Mouse (Mus musculus) megakaryocyte-erythroid progenitor cell, adult 5-6 weeks (primary cell): ENCODE measurements around the gene Tnfrsf4. TPM values are rescaled to one million over a fixed set of nuclear protein-coding genes. Genes with fewer than 3 reads are reported as not detected.

ENCODE experiments used
- ATAC-seq: replicated peaks from 2 replicates; pipeline ENCODE4 v1.8.0; 2016; ENCODE audit warnings: mild to moderate bottlenecking, inconsistent platforms; ENCODE audit not compliant: severe bottlenecking, poor library complexity, low FRiP score, low TSS enrichment
- total RNA-seq, 2 experiments: library from RNA; stranded (forward) in 1 of 2; stranded (reverse) in 1 of 2; fragments of 200-1000, 215-1000 nt in 1 of 2; fragments of >200 nt in 1 of 2; fragmentation: Nextera tagmentation in 1 of 2; gene quantifications; 2 replicates each; pipeline ENCODE4 v1.2.3; 2014 to 2017

The Tnfrsf4 gene
- total RNA-seq, 2 experiments from 2014 or later, result 1.8 to 6.9 TPM

DNA sequence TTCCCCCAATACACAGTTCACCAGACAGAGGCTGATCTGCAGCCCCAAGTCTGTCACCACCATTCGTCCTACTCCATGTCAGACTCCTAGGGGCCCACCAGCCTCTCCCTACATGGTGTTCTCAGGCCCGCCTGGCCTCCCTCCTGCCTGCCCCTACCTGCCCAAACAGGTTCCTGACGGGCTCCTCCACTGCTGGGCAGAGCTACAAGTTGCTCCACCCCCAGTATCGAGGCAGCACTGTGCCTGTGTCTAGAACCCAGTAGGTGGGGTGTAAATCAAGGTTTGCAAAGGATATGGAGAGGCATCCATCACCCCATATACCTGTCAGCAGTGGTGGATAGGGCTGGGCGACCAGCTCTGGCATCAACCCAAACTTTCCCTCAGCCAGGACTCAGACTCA lies 45.6 kb downstream of the Tnfrsf4 start, which contains the start of gene Ttll10:
Ttll10 (minus strand) TSS at position 154 of the 400 bp plus-strand sequence.
- ATAC-seq, result 0 out of 2 replicates have a peak, but pooled peaks have one; percentile 19

DNA sequence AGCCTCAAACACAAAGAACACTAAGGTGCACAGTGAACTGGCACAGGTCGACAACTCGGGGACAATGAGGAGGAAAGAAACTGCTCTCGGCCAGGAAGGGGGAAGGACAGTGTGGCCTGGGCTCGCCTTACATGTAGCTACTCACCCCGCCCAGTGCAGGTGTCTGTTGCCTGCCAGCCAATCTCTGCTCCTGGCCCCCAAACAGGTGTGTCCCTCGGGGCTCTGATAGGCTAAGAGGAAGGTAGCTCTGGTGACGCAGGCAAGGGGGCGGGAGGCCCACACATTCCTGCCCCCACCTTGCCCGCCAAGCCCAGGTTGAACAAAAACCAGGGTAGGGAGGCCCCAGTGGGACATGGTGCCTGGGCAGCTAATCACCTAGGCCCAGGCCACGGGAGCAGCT lies 46.1 kb downstream of the Tnfrsf4 start:
- no peak for ATAC-seq

DNA sequence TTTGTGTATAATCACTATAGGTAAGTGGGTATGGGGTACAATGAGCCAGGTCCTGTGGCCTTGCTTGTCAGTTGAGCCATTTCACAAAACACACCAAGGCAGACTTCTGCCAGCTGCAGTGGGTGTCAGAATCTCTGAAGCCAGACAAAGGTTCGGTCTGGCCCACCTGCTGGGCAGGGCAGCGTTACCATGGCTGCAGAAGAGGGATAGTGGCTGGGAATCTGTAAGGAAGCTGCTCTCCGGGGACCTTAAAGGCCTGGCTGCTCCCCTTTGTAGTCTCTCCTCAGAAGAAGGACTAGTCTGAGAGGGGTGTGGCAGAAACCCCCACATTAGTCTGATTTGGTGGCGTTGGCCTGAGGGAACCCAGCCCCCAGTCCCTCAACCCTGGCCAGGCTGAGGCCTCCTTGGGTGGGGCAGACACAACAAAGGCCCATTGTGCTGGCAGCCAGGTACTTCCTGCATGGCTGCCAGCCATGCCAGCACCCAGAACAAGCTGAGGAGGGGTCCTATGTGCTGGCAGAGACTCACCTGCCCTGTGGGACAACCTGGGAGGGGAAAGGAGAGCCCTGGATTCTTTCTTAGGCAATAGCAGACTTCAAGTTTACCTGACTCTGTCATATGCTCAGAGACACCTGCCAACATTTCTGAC lies 50.3 kb downstream of the Tnfrsf4 start:
- no peak for ATAC-seq

DNA sequence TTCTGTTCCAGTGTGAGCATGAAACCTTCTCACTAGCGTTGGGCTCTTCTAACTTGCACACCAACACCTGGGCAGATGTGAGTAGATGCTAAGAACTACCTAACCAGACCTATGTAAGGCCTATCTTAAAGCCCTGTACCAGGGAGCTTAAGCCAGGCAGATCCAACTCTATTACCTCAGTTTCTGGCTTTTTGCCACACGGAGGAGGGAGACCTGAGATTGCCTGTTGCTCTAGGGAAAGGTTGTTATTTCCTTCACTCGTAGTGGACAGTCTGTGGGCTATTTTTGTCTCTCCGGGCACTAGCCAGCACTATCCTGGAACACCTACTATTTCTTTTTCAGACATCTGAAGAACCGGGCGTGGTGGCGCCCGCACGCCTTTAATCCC lies 50.9 kb downstream of the Tnfrsf4 start:
- ATAC-seq, result no peak

DNA sequence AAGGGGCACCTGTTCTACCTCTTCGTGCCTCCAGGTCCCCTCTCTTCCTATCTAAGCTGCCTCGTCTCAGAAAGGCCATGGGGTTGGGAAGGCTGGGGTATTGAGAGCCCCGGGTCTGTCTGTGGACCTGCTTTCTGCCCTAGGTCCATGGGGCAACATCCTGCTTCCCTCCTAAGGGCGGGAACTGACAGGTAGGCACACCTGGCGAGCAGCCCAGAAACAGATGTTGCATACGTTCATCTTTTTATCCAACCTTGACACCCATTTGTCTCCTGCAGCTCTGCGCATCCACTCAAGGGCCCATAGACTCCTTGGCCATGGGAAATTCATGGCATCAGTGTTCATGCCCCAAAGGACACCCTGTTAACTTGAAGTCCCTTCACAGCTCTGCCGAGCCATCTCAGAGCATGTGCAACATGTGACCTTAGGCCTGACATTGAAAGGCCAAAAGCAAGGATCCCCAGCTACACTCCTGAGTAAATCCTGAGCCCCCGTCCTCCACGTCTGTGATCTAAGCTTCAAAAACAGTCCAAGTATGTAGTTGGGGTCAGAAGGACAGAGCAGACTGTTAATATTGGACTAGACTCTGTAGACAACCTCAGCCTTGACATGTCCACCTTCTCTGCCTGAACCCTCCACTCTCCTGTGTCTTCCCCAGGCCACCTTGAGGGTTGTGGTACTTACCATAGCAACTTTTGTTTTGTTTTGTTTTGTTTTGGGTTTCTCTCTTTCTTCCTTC lies 51.7 kb downstream of the Tnfrsf4 start:
- no peak for ATAC-seq

Other genes starting within 250 kb of the Tnfrsf4 start
- gene Vwa1, start 239.1 kb upstream of the Tnfrsf4 start, total RNA-seq (2014; fragmentation: Nextera tagmentation), result not detected in 2 replicates
- gene Vwa1, start 239.1 kb upstream of the Tnfrsf4 start, total RNA-seq (2017), result 0.08 and 0.19 TPM in 2 replicates
- not detected in 2 replicates for gene Tmem88b, start 228.0 kb upstream of the Tnfrsf4 start, total RNA-seq (2014; fragmentation: Nextera tagmentation)
- 0.09 TPM in 1 of 2 replicates, not detected in the other for gene Tmem88b, start 228.0 kb upstream of the Tnfrsf4 start, total RNA-seq (2017)
- gene Ankrd65, start 223.4 kb upstream of the Tnfrsf4 start, total RNA-seq (2014; fragmentation: Nextera tagmentation), result not detected in 2 replicates
- not detected in 2 replicates for gene Ankrd65, start 223.4 kb upstream of the Tnfrsf4 start, total RNA-seq (2017)
- gene Mrpl20, start 211.0 kb upstream of the Tnfrsf4 start, total RNA-seq (2014; fragmentation: Nextera tagmentation), result 189 and 239 TPM in 2 replicates
- gene Mrpl20, start 211.0 kb upstream of the Tnfrsf4 start, total RNA-seq (2017), result 78.5 and 90.1 TPM in 2 replicates
- gene Ccnl2, start 201.4 kb upstream of the Tnfrsf4 start, total RNA-seq (2014; fragmentation: Nextera tagmentation), result 108 and 141 TPM in 2 replicates
- 86.9 and 94.2 TPM in 2 replicates for gene Ccnl2, start 201.4 kb upstream of the Tnfrsf4 start, total RNA-seq (2017)
- gene Aurkaip1, start 182.6 kb upstream of the Tnfrsf4 start, total RNA-seq (2014; fragmentation: Nextera tagmentation), result 108 and 182 TPM in 2 replicates
- 127 and 137 TPM in 2 replicates for gene Aurkaip1, start 182.6 kb upstream of the Tnfrsf4 start, total RNA-seq (2017)
- not detected in 2 replicates for gene Mxra8, start 174.2 kb upstream of the Tnfrsf4 start, total RNA-seq (2014; fragmentation: Nextera tagmentation)
- not detected in 2 replicates for gene Mxra8, start 174.2 kb upstream of the Tnfrsf4 start, total RNA-seq (2017)
- 24.2 and 49.5 TPM in 2 replicates for gene Dvl1, start 166.4 kb upstream of the Tnfrsf4 start, total RNA-seq (2014; fragmentation: Nextera tagmentation)
- gene Dvl1, start 166.4 kb upstream of the Tnfrsf4 start, total RNA-seq (2017), result 11.1 and 16.2 TPM in 2 replicates
- 1.2 TPM in 1 of 2 replicates, not detected in the other for gene Tas1r3, start 150.5 kb upstream of the Tnfrsf4 start, total RNA-seq (2014; fragmentation: Nextera tagmentation)
- 0.19 TPM in 1 of 2 replicates, not detected in the other for gene Tas1r3, start 150.5 kb upstream of the Tnfrsf4 start, total RNA-seq (2017)
- 8.2 and 13.3 TPM in 2 replicates for gene Cptp, start 144.4 kb upstream of the Tnfrsf4 start, total RNA-seq (2014; fragmentation: Nextera tagmentation)
- 6.4 and 8.2 TPM in 2 replicates for gene Cptp, start 144.4 kb upstream of the Tnfrsf4 start, total RNA-seq (2017)
- 49.7 and 65.3 TPM in 2 replicates for gene Ints11, start 144.3 kb upstream of the Tnfrsf4 start, total RNA-seq (2014; fragmentation: Nextera tagmentation)
- 31.3 and 34.2 TPM in 2 replicates for gene Ints11, start 144.3 kb upstream of the Tnfrsf4 start, total RNA-seq (2017)
- gene Pusl1, start 122.1 kb upstream of the Tnfrsf4 start, total RNA-seq (2014; fragmentation: Nextera tagmentation), result 24.6 and 44.0 TPM in 2 replicates
- gene Pusl1, start 122.1 kb upstream of the Tnfrsf4 start, total RNA-seq (2017), result 32.7 and 40.2 TPM in 2 replicates
- 25.4 and 27.8 TPM in 2 replicates for gene Acap3, start 122.0 kb upstream of the Tnfrsf4 start, total RNA-seq (2014; fragmentation: Nextera tagmentation)
- gene Acap3, start 122.0 kb upstream of the Tnfrsf4 start, total RNA-seq (2017), result 9.0 and 23.4 TPM in 2 replicates
- 76.0 and 111 TPM in 2 replicates for gene Ube2j2, start 70.0 kb upstream of the Tnfrsf4 start, total RNA-seq (2014; fragmentation: Nextera tagmentation)
- gene Ube2j2, start 70.0 kb upstream of the Tnfrsf4 start, total RNA-seq (2017), result 133 and 145 TPM in 2 replicates
- gene C1qtnf12, start 51.5 kb upstream of the Tnfrsf4 start, total RNA-seq (2014; fragmentation: Nextera tagmentation), result 923 and 965 TPM in 2 replicates
- 161 and 357 TPM in 2 replicates for gene C1qtnf12, start 51.5 kb upstream of the Tnfrsf4 start, total RNA-seq (2017)
- gene B3galt6, start 21.2 kb upstream of the Tnfrsf4 start, total RNA-seq (2014; fragmentation: Nextera tagmentation), result 7.6 and 9.4 TPM in 2 replicates
- gene B3galt6, start 21.2 kb upstream of the Tnfrsf4 start, total RNA-seq (2017), result 11.0 and 11.7 TPM in 2 replicates
- 48.2 and 74.4 TPM in 2 replicates for gene Sdf4, start 21.0 kb upstream of the Tnfrsf4 start, total RNA-seq (2014; fragmentation: Nextera tagmentation)
- 137 and 143 TPM in 2 replicates for gene Sdf4, start 21.0 kb upstream of the Tnfrsf4 start, total RNA-seq (2017)
- 3.7 and 7.5 TPM in 2 replicates for gene Tnfrsf18, start 12.3 kb downstream of the Tnfrsf4 start, total RNA-seq (2014; fragmentation: Nextera tagmentation)
- gene Tnfrsf18, start 12.3 kb downstream of the Tnfrsf4 start, total RNA-seq (2017), result 2.6 and 7.0 TPM in 2 replicates
- gene Ttll10, start 45.6 kb downstream of the Tnfrsf4 start, total RNA-seq (2014; fragmentation: Nextera tagmentation), result not detected in 2 replicates
- not detected in 2 replicates for gene Ttll10, start 45.6 kb downstream of the Tnfrsf4 start, total RNA-seq (2017)
- 42.9 and 43.3 TPM in 2 replicates for gene 9430015G10Rik, start 96.1 kb downstream of the Tnfrsf4 start, total RNA-seq (2014; fragmentation: Nextera tagmentation)
- gene 9430015G10Rik, start 96.1 kb downstream of the Tnfrsf4 start, total RNA-seq (2017), result 33.9 and 38.2 TPM in 2 replicates
- gene Rnf223, start 116.7 kb downstream of the Tnfrsf4 start, total RNA-seq (2014; fragmentation: Nextera tagmentation), result 1.1 TPM in 1 of 2 replicates, not detected in the other
- not detected in 2 replicates for gene Rnf223, start 116.7 kb downstream of the Tnfrsf4 start, total RNA-seq (2017)
- gene Agrn, start 183.6 kb downstream of the Tnfrsf4 start, total RNA-seq (2014; fragmentation: Nextera tagmentation), result 7.8 and 8.9 TPM in 2 replicates
- gene Agrn, start 183.6 kb downstream of the Tnfrsf4 start, total RNA-seq (2017), result 3.3 TPM in 2 replicates
- 0.66 and 3.4 TPM in 2 replicates for gene Isg15, start 187.0 kb downstream of the Tnfrsf4 start, total RNA-seq (2014; fragmentation: Nextera tagmentation)
- 3.2 and 5.6 TPM in 2 replicates for gene Isg15, start 187.0 kb downstream of the Tnfrsf4 start, total RNA-seq (2017)
- 0.55 TPM in 1 of 2 replicates, not detected in the other for gene AW011738, start 189.5 kb downstream of the Tnfrsf4 start, total RNA-seq (2014; fragmentation: Nextera tagmentation)
- 0.38 and 1.2 TPM in 2 replicates for gene AW011738, start 189.5 kb downstream of the Tnfrsf4 start, total RNA-seq (2017)
- not detected in 2 replicates for gene Perm1, start 202.0 kb downstream of the Tnfrsf4 start, total RNA-seq (2014; fragmentation: Nextera tagmentation)
- gene Perm1, start 202.0 kb downstream of the Tnfrsf4 start, total RNA-seq (2017), result not detected in 2 replicates
- 16.9 and 31.4 TPM in 2 replicates for gene Plekhn1, start 221.0 kb downstream of the Tnfrsf4 start, total RNA-seq (2014; fragmentation: Nextera tagmentation)
- gene Plekhn1, start 221.0 kb downstream of the Tnfrsf4 start, total RNA-seq (2017), result 8.7 and 11.7 TPM in 2 replicates
- gene Noc2l, start 222.2 kb downstream of the Tnfrsf4 start, total RNA-seq (2014; fragmentation: Nextera tagmentation), result 160 TPM in 2 replicates
- 148 and 207 TPM in 2 replicates for gene Noc2l, start 222.2 kb downstream of the Tnfrsf4 start, total RNA-seq (2017)
- gene Samd11, start 241.8 kb downstream of the Tnfrsf4 start, total RNA-seq (2014; fragmentation: Nextera tagmentation), result 0.47 and 0.72 TPM in 2 replicates
- 0.23 and 0.70 TPM in 2 replicates for gene Samd11, start 241.8 kb downstream of the Tnfrsf4 start, total RNA-seq (2017)